Mouse (Mus musculus) splenic B cell, adult 2 months (primary cell): ENCODE data around the gene Gm20388.

Source experiments
- DNase-seq: peaks from one replicate; pipeline ENCODE4 v3.0.0-alpha.2; 2011; ENCODE audit warnings: low read depth, low spot score
- H3K27me3 ChIP-seq: 2 replicates; pipeline ENCODE4 v1.6.1; 2012; ENCODE audit warnings: mild to moderate bottlenecking, low read length, moderate library complexity, mixed read lengths; ENCODE audit not compliant: control insufficient read depth, poor library complexity, insufficient read depth, severe bottlenecking
- H3K36me3 ChIP-seq: 2 replicates; pipeline ENCODE4 v1.6.1; 2012; ENCODE audit warnings: mild to moderate bottlenecking, low read length, moderate library complexity, mixed read lengths; ENCODE audit not compliant: control insufficient read depth, poor library complexity, insufficient read depth, severe bottlenecking

Gm20388 gene

GRCm38 (mm10) chr8:120406008-120406632 lies 495.5 kb downstream of the Gm20388 start:
- no peaks in the 10 kb centered on the region for H3K36me3 ChIP-seq
- no peak for DNase-seq
- no peaks in the 10 kb centered on the region for H3K27me3 ChIP-seq

- no peaks in the 10 kb centered on the region for H3K27me3 ChIP-seq
- DNase-seq = peak; percentile 81
- no peaks in the 10 kb centered on the region for H3K36me3 ChIP-seq
Observed at GRCm38 (mm10) chr8:120407701-120408240, 497.1 kb downstream of the Gm20388 start.

- no peaks in the 10 kb centered on the region for H3K36me3 ChIP-seq
- no peaks in the 10 kb centered on the region for H3K27me3 ChIP-seq
- DNase-seq = peak; percentile 18
Observed at GRCm38 (mm10) chr8:120408241-120409215, 497.9 kb downstream of the Gm20388 start.

GRCm38 (mm10) chr8:120409371-120410013 lies 498.9 kb downstream of the Gm20388 start:
- no peaks in the 10 kb centered on the region for H3K36me3 ChIP-seq
- H3K27me3 ChIP-seq = no peaks in the 10 kb centered on the region
- DNase-seq = no peak

- H3K36me3 ChIP-seq = no peaks in the 10 kb centered on the region
- no peak for DNase-seq
- no peaks in the 10 kb centered on the region for H3K27me3 ChIP-seq
Observed at GRCm38 (mm10) chr8:120411059-120411458, 500.4 kb downstream of the Gm20388 start.

- no peak for DNase-seq
- no peaks in the 10 kb centered on the region for H3K36me3 ChIP-seq
Observed at GRCm38 (mm10) chr8:120411862-120412261, 501.2 kb downstream of the Gm20388 start.

GRCm38 (mm10) chr8:120412357-120412756 lies 501.7 kb downstream of the Gm20388 start:
- H3K36me3 ChIP-seq = no peaks in the 10 kb centered on the region
- 0 out of 2 replicates have a peak, but pooled peaks cover 2% of the 10 kb centered on the region for H3K27me3 ChIP-seq
- no peak for DNase-seq

More at GRCm38 (mm10) chr8:120411862-120412261, 501.2 kb downstream of the Gm20388 start:
- no peaks in the 10 kb centered on the region for H3K27me3 ChIP-seq

- DNase-seq = no peak
- H3K27me3 ChIP-seq = 0 out of 2 replicates have a peak, but pooled peaks cover 2% of the 10 kb centered on the region
- no peaks in the 10 kb centered on the region for H3K36me3 ChIP-seq
Observed at GRCm38 (mm10) chr8:120412911-120413625, 502.4 kb downstream of the Gm20388 start.

- Histone ChIP-seq H3K36me3 (no peaks in the 10 kb centered on the region), H3K27me3 (0 out of 2 replicates have a peak, but pooled peaks cover 2% of the 10 kb centered on the region)
- DNase-seq = no peak
Observed at GRCm38 (mm10) chr8:120413626-120413988, 503.0 kb downstream of the Gm20388 start.

GRCm38 (mm10) chr8:120414216-120414615 lies 503.6 kb downstream of the Gm20388 start:
- Histone ChIP-seq H3K27me3 (0 out of 2 replicates have a peak, but pooled peaks cover 2% of the 10 kb centered on the region), H3K36me3 (no peaks in the 10 kb centered on the region)
- DNase-seq = no peak

- no peak for DNase-seq
- Histone ChIP-seq H3K27me3 (0 out of 2 replicates have a peak, but pooled peaks cover 2% of the 10 kb centered on the region), H3K36me3 (no peaks in the 10 kb centered on the region)
Observed at GRCm38 (mm10) chr8:120415474-120415873, 504.8 kb downstream of the Gm20388 start.

GRCm38 (mm10) chr8:120416173-120416521 lies 505.5 kb downstream of the Gm20388 start:
- DNase-seq = no peak
- Histone ChIP-seq H3K36me3 (no peaks in the 10 kb centered on the region), H3K27me3 (0 out of 2 replicates have a peak, but pooled peaks cover 2% of the 10 kb centered on the region)

- Histone ChIP-seq H3K36me3 (no peaks in the 10 kb centered on the region), H3K27me3 (0 out of 2 replicates have a peak, but pooled peaks cover 2% of the 10 kb centered on the region)
- peak; percentile 70 for DNase-seq
Observed at GRCm38 (mm10) chr8:120416522-120417394, 506.1 kb downstream of the Gm20388 start.
